Mouse (Mus musculus) common myeloid progenitor, adult 5-6 weeks (primary cell): ENCODE results near the gene Camk2b. TPM values are rescaled to one million over a fixed set of nuclear protein-coding genes. Genes with fewer than 3 reads are reported as not detected.
A peak's percentile ranks its signal among the peaks of the same experiment; 100 is the strongest.
"Not testable (repeated sequence)": the region's sequence is repeated elsewhere in the genome, so short reads cannot be mapped to it uniquely, and the experiment has no call there.

Experiments used
- ATAC-seq: replicated peaks from 2 replicates; pipeline ENCODE4 v1.8.0; 2016; ENCODE audit warnings: low read depth, mild to moderate bottlenecking, moderate TSS enrichment, inconsistent platforms; ENCODE audit not compliant: poor library complexity, severe bottlenecking
- total RNA-seq: library from RNA; stranded (forward); fragments of 200-1000, 187-1606 nt; gene quantifications from 2 replicates; pipeline ENCODE4 v1.2.3, GENCODE M21; 2017

Camk2b gene
- total RNA-seq, 1 experiment from 2014 or later = 1.9 TPM

- ATAC-seq = no peak
These were observed 112.9 kb downstream of the Camk2b start for GRCm38 (mm10) chr11:5953130-5953765.

- ATAC-seq = no peak
These were observed 113.7 kb downstream of the Camk2b start for GRCm38 (mm10) chr11:5952501-5952900.

DNA sequence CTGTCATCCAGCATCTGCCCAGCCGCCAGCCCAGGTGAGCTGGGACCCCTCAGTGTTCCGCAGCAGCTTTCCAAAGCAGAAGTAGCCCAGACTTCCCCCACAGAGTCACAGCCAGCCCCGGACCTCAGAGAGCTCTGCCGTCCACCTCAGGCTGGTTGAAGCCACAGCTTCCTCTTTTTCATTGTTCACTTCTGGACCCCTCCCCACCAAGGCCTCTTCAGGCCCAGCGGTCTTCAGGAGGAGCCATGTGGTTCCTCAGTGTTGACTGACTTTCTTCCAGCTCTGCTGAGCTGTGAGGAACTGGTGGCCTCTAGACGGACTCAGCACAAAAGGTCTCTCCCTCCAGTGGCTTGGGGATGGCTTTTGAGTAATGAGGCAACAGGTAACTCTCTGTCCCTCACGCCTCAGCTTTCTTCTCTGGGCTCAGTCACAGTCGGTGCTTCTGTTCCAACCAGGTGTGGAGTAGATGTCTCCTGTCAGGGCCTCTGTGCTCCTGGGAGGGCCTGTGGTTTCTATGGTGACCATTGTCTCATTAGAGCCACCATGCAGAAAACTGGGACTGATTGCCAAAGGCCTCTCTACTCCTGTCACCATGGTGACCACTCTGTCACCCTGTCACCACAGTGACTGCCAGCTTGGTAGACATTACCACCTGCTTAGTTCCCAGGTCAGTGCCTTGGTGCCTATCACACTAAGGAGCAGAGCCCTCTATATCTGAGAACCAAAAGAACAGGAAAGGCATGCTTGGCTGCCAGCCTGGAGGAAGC, 116.4 kb downstream of the Camk2b start, which contains the start of gene Gck:
TSS of gene Gck (minus strand) at position 496 of the 767 bp plus-strand sequence.
- ATAC-seq = peak; percentile 93

DNA sequence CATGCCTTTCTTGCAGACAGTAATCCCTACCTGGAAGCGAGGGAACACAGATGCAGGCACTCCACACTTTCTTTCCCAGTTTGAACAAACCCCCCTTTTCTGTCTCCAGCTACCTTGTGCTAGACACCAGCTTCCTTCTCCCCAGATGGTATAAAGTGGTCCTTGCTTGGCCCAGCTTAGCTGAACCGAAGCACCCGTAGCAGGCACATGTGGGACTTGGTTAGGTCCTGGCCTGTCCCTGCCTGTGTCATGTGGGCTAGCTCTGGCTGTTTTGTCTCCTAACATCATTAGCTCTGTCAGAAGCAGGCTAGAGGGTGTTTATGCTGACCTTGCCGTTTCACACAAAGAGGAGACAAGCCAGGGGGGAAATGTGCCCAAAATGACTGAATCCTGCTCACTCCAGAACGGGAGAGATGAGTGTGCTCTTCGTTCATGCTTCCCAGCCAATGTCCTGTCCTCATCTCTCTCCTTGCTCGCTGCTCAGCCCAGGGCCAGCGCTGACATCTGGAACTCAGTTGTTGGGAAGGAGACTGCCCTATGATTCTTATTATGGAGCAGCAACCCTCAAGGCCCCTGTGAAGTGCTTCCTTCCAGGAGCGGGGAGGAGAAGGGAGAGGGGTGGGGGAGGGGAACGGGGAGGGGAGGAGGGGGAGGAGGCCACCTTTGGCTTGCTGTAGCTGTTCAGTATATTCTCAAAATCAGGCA, 117.5 kb downstream of the Camk2b start:
- no peak for ATAC-seq

DNA sequence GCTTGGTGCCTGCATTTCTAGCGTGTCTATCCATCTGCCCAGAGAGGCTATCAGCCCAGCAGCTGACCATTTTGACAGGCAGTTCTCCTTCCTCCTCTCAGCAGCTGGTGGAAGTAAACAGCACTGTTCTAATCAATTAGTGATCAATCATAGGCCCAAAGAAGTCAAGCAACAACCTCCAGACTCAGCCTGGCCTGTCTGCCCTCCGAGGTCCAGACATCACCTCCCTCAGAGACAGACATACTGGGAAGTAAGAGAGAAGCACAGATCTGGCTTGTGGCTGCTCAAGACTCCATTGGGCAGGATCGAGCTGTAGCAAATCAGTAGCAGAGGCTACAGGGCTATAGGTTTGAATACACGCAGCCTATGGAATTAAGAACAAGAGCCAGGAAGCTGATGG, 118.4 kb downstream of the Camk2b start:
- no peak for ATAC-seq

GRCm38 (mm10) chr11:5945096-5945495, 121.1 kb downstream of the Camk2b start:
- ATAC-seq = no peak

GRCm38 (mm10) chr11:5942966-5943365, 123.2 kb downstream of the Camk2b start:
- ATAC-seq = no peak

DNA sequence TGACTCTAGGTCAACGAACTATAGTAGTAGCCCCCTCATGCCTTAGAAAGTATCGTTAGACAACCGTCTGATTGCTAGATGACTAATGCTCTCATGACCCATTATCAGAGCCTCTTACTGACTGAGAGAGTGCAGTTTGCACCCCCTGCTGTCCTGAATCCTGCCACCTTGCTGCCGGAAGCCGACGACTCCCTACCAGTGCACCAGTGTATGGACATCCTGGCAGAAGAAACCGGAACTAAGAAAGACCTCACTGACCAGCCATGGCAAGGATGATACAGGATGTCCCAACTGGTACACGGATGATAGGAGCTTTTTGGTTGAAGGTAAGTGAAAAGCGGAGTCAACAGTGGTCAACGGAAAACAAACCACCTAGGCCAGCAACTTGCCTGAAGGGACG, 131.6 kb downstream of the Camk2b start:
- not testable (repeated sequence) for ATAC-seq

DNA sequence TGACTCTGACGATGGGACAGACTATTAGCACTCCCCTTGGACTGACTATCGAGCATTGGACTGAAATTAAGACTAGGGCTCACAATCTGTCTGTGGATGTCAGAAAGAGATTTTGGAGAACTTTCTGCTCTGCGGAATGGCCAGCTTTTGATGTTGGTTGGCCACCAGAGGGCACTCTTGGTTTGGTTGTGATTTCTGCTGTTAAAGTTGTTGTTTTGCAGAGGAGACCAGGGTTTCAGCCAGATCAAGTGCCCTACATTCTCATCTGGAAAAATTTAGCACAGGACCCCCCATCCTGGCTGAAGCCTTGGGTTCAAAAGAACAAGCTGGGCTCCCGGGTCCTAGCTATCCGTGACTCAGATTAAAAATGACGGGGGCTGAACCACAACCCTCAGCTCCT, 134.2 kb downstream of the Camk2b start:
- ATAC-seq = not testable (repeated sequence)

DNA sequence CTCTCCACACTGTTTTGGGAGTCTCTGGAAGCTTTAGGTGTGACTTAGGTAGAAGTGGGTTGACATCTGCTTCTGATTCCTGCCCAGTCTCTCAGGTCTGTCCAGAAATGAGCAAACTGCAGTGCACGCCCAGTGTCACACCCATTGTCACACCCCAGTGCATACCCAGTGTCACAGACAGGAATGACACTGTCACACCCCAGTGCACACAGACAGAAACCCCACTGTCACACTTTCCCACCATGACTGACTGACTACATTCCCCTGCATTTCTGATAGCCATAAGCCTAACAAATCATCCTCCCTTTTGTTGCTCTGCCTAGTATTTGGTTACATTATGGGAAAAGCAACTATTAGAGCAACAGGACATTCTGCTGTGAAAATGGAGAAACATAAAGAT, 135.6 kb downstream of the Camk2b start:
- no peak for ATAC-seq

GRCm38 (mm10) chr11:5926696-5927220, 139.4 kb downstream of the Camk2b start:
- ATAC-seq = no peak

DNA sequence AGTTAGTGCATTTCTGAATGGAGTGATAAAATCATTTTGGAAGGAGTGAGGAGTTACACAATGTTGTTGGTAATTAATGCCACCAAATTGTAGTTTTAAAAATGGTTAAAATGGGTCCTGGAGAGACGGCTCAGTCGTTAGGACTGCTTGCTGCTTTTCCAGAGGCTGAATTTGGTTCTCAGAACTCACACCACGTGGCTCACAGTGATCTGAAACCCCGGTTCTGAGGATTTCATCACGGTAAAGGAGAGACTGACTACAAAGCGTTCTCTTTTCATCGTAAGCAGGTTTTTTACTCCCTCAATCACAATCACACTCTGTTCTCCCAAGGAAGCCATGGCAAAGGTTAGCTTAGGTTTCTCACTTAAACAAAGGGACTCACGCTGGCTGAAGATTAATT, 141.5 kb downstream of the Camk2b start:
- no peak for ATAC-seq

- ATAC-seq = peak; percentile 60; the same call in 1 of the 2 replicates
These were observed 145.7 kb downstream of the Camk2b start for GRCm38 (mm10) chr11:5920323-5920960.

Other genes with a start within 250 kb of the Camk2b start
- gene Polm, start 228.3 kb downstream of the Camk2b start, total RNA-seq = 0.97 and 2.6 TPM in 2 replicates
- not detected in 2 replicates for gene Aebp1, start 204.4 kb downstream of the Camk2b start, total RNA-seq
- gene Pold2, start 188.1 kb downstream of the Camk2b start, total RNA-seq = 49.9 and 61.2 TPM in 2 replicates
- not detected in 2 replicates for gene Myl7, start 167.6 kb downstream of the Camk2b start, total RNA-seq
- gene Gck, start 116.3 kb downstream of the Camk2b start, total RNA-seq = not detected in 2 replicates
- 32.8 and 33.6 TPM in 2 replicates for gene Ykt6, start 110.7 kb downstream of the Camk2b start, total RNA-seq
- gene A730071L15Rik, start 133.7 kb upstream of the Camk2b start, total RNA-seq = 0.78 and 1.8 TPM in 2 replicates
- 33.6 and 39.7 TPM in 2 replicates for gene Nudcd3, start 134.1 kb upstream of the Camk2b start, total RNA-seq
- gene Npc1l1, start 163.8 kb upstream of the Camk2b start, total RNA-seq = not detected in 2 replicates
- 40.9 and 43.2 TPM in 2 replicates for gene Ddx56, start 201.4 kb upstream of the Camk2b start, total RNA-seq
- gene Tmed4, start 208.5 kb upstream of the Camk2b start, total RNA-seq = 37.5 and 49.2 TPM in 2 replicates
- gene Ogdh, start 225.3 kb upstream of the Camk2b start, total RNA-seq = 95.6 and 111 TPM in 2 replicates